Mouse (Mus musculus): Measurements from ENCODE around the gene Ccdc57. TPM values are rescaled to one million over a fixed set of nuclear protein-coding genes. Genes with fewer than 3 reads are reported as not detected.

The Ccdc57 gene
- polyA plus RNA-seq, 1 experiment from 2014 or later = 7.0 TPM

DNA sequence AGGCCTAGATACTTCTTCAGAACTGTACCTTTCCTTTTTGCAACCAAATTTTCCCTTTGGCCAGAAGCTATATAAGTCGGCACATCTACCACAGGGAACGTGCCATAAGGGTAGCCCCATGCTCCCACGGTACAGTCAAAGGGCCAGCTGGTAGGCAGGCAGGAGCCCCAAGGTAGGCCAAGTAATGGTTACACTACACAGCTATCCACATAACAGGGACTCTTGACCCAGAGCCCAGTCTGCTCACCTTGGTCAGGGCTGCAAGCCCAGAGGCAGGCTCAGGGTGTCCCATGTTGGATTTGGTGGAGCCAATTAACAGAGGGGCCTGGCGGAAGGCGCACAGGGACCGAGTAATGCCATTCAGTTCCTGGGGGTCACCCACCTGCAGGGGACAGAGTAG, 113.1 kb downstream of the Ccdc57 start:
- no peak overlapping the region for H3K4me2 ChIP-seq (ENCODE audit: low read length)
- H3K27ac ChIP-seq (replicated peaks; ENCODE audit: low read depth, low read length) = no peak overlapping the region
- H3K9ac ChIP-seq (replicated peaks; ENCODE audit: low read length) = no peak overlapping the region
- no peaks in the 10 kb centered on the region for H3K27me3 ChIP-seq (ENCODE audit: control insufficient read depth, insufficient read depth, low read length)
- no peak overlapping the region for H3K4me3 ChIP-seq (replicated peaks; ENCODE audit: low read depth, low read length)
- no peak for DNase-seq
- no peak for ATAC-seq (ENCODE audit: low FRiP score, low TSS enrichment)
- WGBS = 94% methylated on average over 6 of the region's 6 CpGs
- no peaks in the 10 kb centered on the region for H3K9me3 ChIP-seq (ENCODE audit: control insufficient read depth, low read length)
- H3K36me3 ChIP-seq (ENCODE audit: control insufficient read depth, insufficient read depth, low read length) = peaks cover 75% of the 10 kb centered on the region
- H3K4me1 ChIP-seq (ENCODE audit: control insufficient read depth, insufficient read depth, low read length) = peaks cover 23% of the 10 kb centered on the region

- no peaks in the 10 kb centered on the region for H3K27me3 ChIP-seq (ENCODE audit: control insufficient read depth, insufficient read depth, low read length)
- H3K4me1 ChIP-seq (ENCODE audit: control insufficient read depth, insufficient read depth, low read length) = peaks cover 23% of the 10 kb centered on the region
- H3K9ac ChIP-seq (replicated peaks; ENCODE audit: low read length) = no peak overlapping the region
- ATAC-seq (ENCODE audit: low FRiP score, low TSS enrichment) (no peak), DNase-seq (no peak)
- peaks cover 88% of the 10 kb centered on the region for H3K36me3 ChIP-seq (ENCODE audit: control insufficient read depth, insufficient read depth, low read length)
- H3K4me2 ChIP-seq (ENCODE audit: low read length) = no peak overlapping the region
- H3K9me3 ChIP-seq (ENCODE audit: control insufficient read depth, low read length) = no peaks in the 10 kb centered on the region
- no peak overlapping the region for H3K4me3 ChIP-seq (replicated peaks; ENCODE audit: low read depth, low read length)
- 95% methylated on average over 13 of the region's 13 CpGs for WGBS
- H3K27ac ChIP-seq (replicated peaks; ENCODE audit: low read depth, low read length) = no peak overlapping the region
These were observed 114.4 kb downstream of the Ccdc57 start for GRCm38 (mm10) chr11:120818251-120818650.

DNA sequence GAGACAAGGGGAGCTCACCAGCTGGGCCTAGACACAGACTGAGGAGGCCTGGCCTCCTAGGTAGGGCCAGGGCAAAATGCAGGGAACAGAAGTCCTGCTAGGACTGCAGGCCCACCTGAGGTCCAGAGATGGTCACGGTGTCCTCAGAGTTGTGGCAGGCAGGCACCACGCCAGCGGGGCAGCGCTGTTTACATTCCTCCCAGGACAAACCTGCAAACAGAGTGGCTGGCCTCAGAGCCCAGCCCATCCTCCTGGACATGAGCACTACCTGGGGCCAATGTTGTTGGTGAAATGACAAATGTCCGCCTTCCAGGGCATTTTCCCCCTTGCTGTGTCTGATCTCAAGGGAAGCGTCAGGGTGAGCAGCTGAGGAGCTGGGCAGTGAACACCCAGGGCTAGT, 115.3 kb downstream of the Ccdc57 start:
- WGBS = 96% methylated on average over 6 of the region's 6 CpGs
- Histone ChIP-seq H3K9ac (replicated peaks; ENCODE audit: low read length) (no peak overlapping the region), H3K27me3 (ENCODE audit: control insufficient read depth, insufficient read depth, low read length) (no peaks in the 10 kb centered on the region), H3K4me1 (ENCODE audit: control insufficient read depth, insufficient read depth, low read length) (peaks cover 15% of the 10 kb centered on the region), H3K4me3 (replicated peaks; ENCODE audit: low read depth, low read length) (no peak overlapping the region), H3K4me2 (ENCODE audit: low read length) (no peak overlapping the region), H3K9me3 (ENCODE audit: control insufficient read depth, low read length) (no peaks in the 10 kb centered on the region), H3K27ac (replicated peaks; ENCODE audit: low read depth, low read length) (no peak overlapping the region), H3K36me3 (ENCODE audit: control insufficient read depth, insufficient read depth, low read length) (peaks cover 97% of the 10 kb centered on the region)
- ATAC-seq (ENCODE audit: low FRiP score, low TSS enrichment) (no peak), DNase-seq (no peak)

GRCm38 (mm10) chr11:120812068-120812467, 120.6 kb downstream of the Ccdc57 start:
- no peaks in the 10 kb centered on the region for H3K27me3 ChIP-seq (ENCODE audit: control insufficient read depth, insufficient read depth, low read length)
- H3K9ac ChIP-seq (replicated peaks; ENCODE audit: low read length) = no peak overlapping the region
- H3K27ac ChIP-seq (replicated peaks; ENCODE audit: low read depth, low read length) = no peak overlapping the region
- no peak overlapping the region for H3K4me3 ChIP-seq (replicated peaks; ENCODE audit: low read depth, low read length)
- no peak for ATAC-seq (ENCODE audit: low FRiP score, low TSS enrichment)
- no peak for DNase-seq
- no peak overlapping the region for H3K4me2 ChIP-seq (ENCODE audit: low read length)
- 96% methylated on average over 16 of the region's 16 CpGs for WGBS
- peaks cover 100% of the 10 kb centered on the region for H3K36me3 ChIP-seq (ENCODE audit: control insufficient read depth, insufficient read depth, low read length)
- no peaks in the 10 kb centered on the region for H3K9me3 ChIP-seq (ENCODE audit: control insufficient read depth, low read length)
- no peaks in the 10 kb centered on the region for H3K4me1 ChIP-seq (ENCODE audit: control insufficient read depth, insufficient read depth, low read length)

DNA sequence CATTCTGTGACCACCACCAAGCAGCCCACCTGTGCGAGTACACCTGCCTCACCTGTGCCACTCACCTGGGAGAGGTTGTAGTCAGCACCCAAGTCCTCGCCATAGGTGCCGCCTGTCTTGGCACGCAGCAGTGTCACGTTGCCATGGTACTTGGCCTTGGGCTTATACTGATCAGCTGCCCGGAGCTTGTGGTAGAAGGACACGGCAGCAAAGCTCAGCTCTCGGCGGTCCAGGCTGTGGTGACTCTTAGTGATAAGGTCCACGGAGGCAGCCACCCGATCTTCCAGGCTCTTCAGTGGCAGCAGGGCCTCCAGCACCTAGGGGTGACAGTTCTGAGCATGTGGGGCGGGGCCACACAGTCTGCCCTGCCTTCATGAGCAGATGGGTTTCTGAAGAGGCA, 124.7 kb downstream of the Ccdc57 start:
- Histone ChIP-seq H3K4me2 (ENCODE audit: low read length) (no peak overlapping the region), H3K9me3 (ENCODE audit: control insufficient read depth, low read length) (no peaks in the 10 kb centered on the region), H3K27ac (replicated peaks; ENCODE audit: low read depth, low read length) (no peak overlapping the region), H3K27me3 (ENCODE audit: control insufficient read depth, insufficient read depth, low read length) (no peaks in the 10 kb centered on the region), H3K4me3 (replicated peaks; ENCODE audit: low read depth, low read length) (no peak overlapping the region), H3K9ac (replicated peaks; ENCODE audit: low read length) (no peak overlapping the region), H3K36me3 (ENCODE audit: control insufficient read depth, insufficient read depth, low read length) (peaks cover 83% of the 10 kb centered on the region), H3K4me1 (ENCODE audit: control insufficient read depth, insufficient read depth, low read length) (no peaks in the 10 kb centered on the region)
- no peak for DNase-seq
- 95% methylated on average over 12 of the region's 12 CpGs for WGBS
- no peak for ATAC-seq (ENCODE audit: low FRiP score, low TSS enrichment)

GRCm38 (mm10) chr11:120805375-120806298, 127.0 kb downstream of the Ccdc57 start:
- H3K4me3 ChIP-seq (replicated peaks; ENCODE audit: low read depth, low read length) = no peak overlapping the region
- WGBS = 89% methylated on average over 7 of the region's 7 CpGs

DNA sequence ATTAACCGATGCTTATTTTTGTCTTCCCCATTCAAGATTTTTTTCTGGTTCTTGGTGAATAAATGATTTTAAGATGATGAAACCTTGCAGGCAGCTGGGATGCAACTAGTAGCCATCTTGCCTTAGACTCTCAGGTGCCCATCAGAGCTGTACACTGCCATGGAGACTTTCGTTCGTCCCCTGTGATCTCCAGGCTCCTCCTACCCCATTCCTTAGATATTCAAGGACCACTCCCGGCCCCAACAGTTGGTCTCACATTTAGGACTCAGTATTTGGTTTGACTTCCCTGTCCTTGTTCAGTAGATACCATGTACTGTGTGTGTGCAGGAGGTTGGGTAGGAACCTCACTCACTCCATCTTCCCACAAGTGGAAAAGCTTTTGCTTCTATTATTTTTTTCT, 127.9 kb downstream of the Ccdc57 start:
- ATAC-seq (ENCODE audit: low FRiP score, low TSS enrichment) (no peak), DNase-seq (no peak)
- H3K4me2 ChIP-seq (ENCODE audit: low read length) = no peak overlapping the region
- H3K36me3 ChIP-seq (ENCODE audit: control insufficient read depth, insufficient read depth, low read length) = peaks cover 51% of the 10 kb centered on the region
- H3K9ac ChIP-seq (replicated peaks; ENCODE audit: low read length) = no peak overlapping the region
- no peaks in the 10 kb centered on the region for H3K4me1 ChIP-seq (ENCODE audit: control insufficient read depth, insufficient read depth, low read length)
- 72% methylated on average over 4 of the region's 4 CpGs for WGBS
- H3K4me3 ChIP-seq (replicated peaks; ENCODE audit: low read depth, low read length) = no peak overlapping the region
- H3K27me3 ChIP-seq (ENCODE audit: control insufficient read depth, insufficient read depth, low read length) = no peaks in the 10 kb centered on the region
- no peak overlapping the region for H3K27ac ChIP-seq (replicated peaks; ENCODE audit: low read depth, low read length)
- H3K9me3 ChIP-seq (ENCODE audit: control insufficient read depth, low read length) = no peaks in the 10 kb centered on the region

More at GRCm38 (mm10) chr11:120805375-120806298, 127.0 kb downstream of the Ccdc57 start:
- H3K36me3 ChIP-seq (ENCODE audit: control insufficient read depth, insufficient read depth, low read length) = peaks cover 59% of the 10 kb centered on the region
- H3K27ac ChIP-seq (replicated peaks; ENCODE audit: low read depth, low read length) = no peak overlapping the region
- ATAC-seq (ENCODE audit: low FRiP score, low TSS enrichment) (no peak), DNase-seq (no peak)
- no peaks in the 10 kb centered on the region for H3K4me1 ChIP-seq (ENCODE audit: control insufficient read depth, insufficient read depth, low read length)
- no peaks in the 10 kb centered on the region for H3K9me3 ChIP-seq (ENCODE audit: control insufficient read depth, low read length)
- H3K27me3 ChIP-seq (ENCODE audit: control insufficient read depth, insufficient read depth, low read length) = no peaks in the 10 kb centered on the region
- H3K4me2 ChIP-seq (ENCODE audit: low read length) = no peak overlapping the region
- H3K9ac ChIP-seq (replicated peaks; ENCODE audit: low read length) = no peak overlapping the region

- Histone ChIP-seq H3K27ac (replicated peaks; ENCODE audit: low read depth, low read length) (no peak overlapping the region), H3K4me1 (ENCODE audit: control insufficient read depth, insufficient read depth, low read length) (no peaks in the 10 kb centered on the region), H3K4me2 (ENCODE audit: low read length) (no peak overlapping the region), H3K9ac (replicated peaks; ENCODE audit: low read length) (no peak overlapping the region), H3K9me3 (ENCODE audit: control insufficient read depth, low read length) (no peaks in the 10 kb centered on the region), H3K4me3 (replicated peaks; ENCODE audit: low read depth, low read length) (no peak overlapping the region), H3K27me3 (ENCODE audit: control insufficient read depth, insufficient read depth, low read length) (no peaks in the 10 kb centered on the region), H3K36me3 (ENCODE audit: control insufficient read depth, insufficient read depth, low read length) (peaks cover 46% of the 10 kb centered on the region)
- DNase-seq (no peak), ATAC-seq (ENCODE audit: low FRiP score, low TSS enrichment) (no peak)
- 74% methylated on average over 7 of the region's 7 CpGs for WGBS
These were observed 128.4 kb downstream of the Ccdc57 start for GRCm38 (mm10) chr11:120804274-120804673.
